Mouse (Mus musculus) limb, embryonic 10.5 days (tissue): Measurements from ENCODE around the gene Zfp629. TPM values are rescaled to one million over a fixed set of nuclear protein-coding genes. Genes with fewer than 3 reads are reported as not detected.
A peak's percentile ranks its signal among the peaks of the same experiment; 100 is the strongest.
"Not testable (repeated sequence)": the region's sequence is repeated elsewhere in the genome, so short reads cannot be mapped to it uniquely, and the experiment has no call there.

Experiments used
- DNase-seq: peaks from one replicate; pipeline ENCODE4 v3.0.0-alpha.2; 2017; ENCODE audit warnings: low spot score
- H3K27ac ChIP-seq: fragments of 300-500 bp; sonication (generic); 2 replicates; pipeline ENCODE4 v1.5.1; 2016; ENCODE audit warnings: mild to moderate bottlenecking
- H3K27me3 ChIP-seq: fragments of 300-500 bp; sonication (generic); 2 replicates; pipeline ENCODE4 v1.6.1; 2016; ENCODE audit warnings: low read depth, mild to moderate bottlenecking; ENCODE audit not compliant: poor library complexity, severe bottlenecking
- H3K36me3 ChIP-seq: fragments of 300-500 bp; sonication (generic); 2 replicates; pipeline ENCODE4 v1.6.1; 2016; ENCODE audit warnings: mild to moderate bottlenecking, moderate library complexity
- H3K4me1 ChIP-seq: fragments of 300-500 bp; sonication (generic); 2 replicates; pipeline ENCODE4 v1.6.1; 2016
- H3K4me3 ChIP-seq: fragments of 300-500 bp; sonication (generic); 2 replicates; pipeline ENCODE4 v1.5.1; 2016; ENCODE audit warnings: mild to moderate bottlenecking, moderate library complexity
- H3K9me3 ChIP-seq: fragments of 300-500 bp; sonication (generic); replicated peaks from 2 replicates; pipeline ENCODE4 v1.6.1; 2016; ENCODE audit warnings: mild to moderate bottlenecking
- WGBS: fragments of 180-500 bp; shearing (Covaris S2); methylation state at CpG from one replicate; pipeline ENCODE4 v1.1.7; 2016; 5-methylcytosine and 5-hydroxymethylcytosine counted together
- polyA plus RNA-seq: library from polyadenylated mRNA; unstranded; fragments of >200 nt; fragmentation: Nextera tagmentation; extraction: Ambion mirVana; gene quantifications from 2 replicates; pipeline ENCODE4 v1.2.1, GENCODE M21; 2016

Gene Zfp629
- polyA plus RNA-seq, 1 experiment from 2014 or later, result 32.9 TPM

DNA sequence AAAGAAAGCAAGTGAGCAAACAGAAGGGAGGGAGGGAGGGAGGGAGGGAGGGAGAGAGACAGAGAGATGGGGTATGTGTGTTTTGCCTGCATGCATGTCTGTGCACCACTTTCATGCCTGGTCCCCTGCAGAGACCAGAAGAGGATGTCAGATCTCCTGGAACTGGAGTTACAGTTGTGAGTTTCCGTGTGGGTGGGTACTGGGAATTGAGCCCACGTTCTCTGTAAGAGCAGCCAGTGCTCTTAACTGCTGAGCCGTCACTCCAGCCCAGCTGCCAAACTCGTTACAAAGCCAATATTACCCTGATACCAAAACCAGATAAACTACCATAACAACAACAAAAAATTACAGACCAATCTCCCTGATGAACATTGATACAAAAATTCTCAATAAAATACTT, 25.7 kb upstream of the Zfp629 start:
- H3K9me3 ChIP-seq, result no peaks in the 10 kb centered on the region
- no peaks in the 10 kb centered on the region for H3K36me3 ChIP-seq
- peaks cover 14% of the 10 kb centered on the region for H3K4me1 ChIP-seq
- DNase-seq, result no peak
- 69% methylated on average over 4 of the region's 4 CpGs for WGBS
- no peak overlapping the region for H3K4me3 ChIP-seq
- H3K27ac ChIP-seq, result no peak overlapping the region
- peaks cover 5% of the 10 kb centered on the region; the same call in 1 of the 2 replicates for H3K27me3 ChIP-seq

DNA sequence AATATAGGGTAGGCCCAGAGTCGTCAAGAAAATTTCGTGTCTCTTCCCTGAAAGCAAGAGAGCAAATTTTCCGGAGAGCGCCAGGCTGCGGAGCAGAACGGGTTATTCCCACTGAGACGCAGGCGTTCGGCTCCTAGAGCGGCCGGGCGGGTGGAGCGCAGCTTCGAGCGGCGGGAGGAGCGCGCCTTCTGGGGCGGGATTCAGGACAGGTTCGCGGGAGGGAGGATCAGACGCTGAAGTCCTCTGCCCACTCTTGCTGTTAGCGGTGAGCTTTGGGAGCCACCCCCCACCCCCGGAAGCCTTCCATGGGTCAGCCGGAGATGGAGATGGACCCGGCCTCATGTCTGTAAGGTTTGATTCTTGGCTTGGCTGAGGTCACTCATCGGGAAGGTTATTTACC, 21.4 kb upstream of the Zfp629 start:
- Histone ChIP-seq H3K36me3 (no peaks in the 10 kb centered on the region), H3K4me3 (peak overlapping the region; percentile 62), H3K4me1 (peaks cover 14% of the 10 kb centered on the region), H3K27me3 (peaks cover 9% of the 10 kb centered on the region; the same call in 1 of the 2 replicates), H3K9me3 (no peaks in the 10 kb centered on the region), H3K27ac (peak overlapping the region; percentile 77)
- peak; percentile 82 for DNase-seq
- under 1% methylated on average over 27 of the region's 27 CpGs for WGBS

DNA sequence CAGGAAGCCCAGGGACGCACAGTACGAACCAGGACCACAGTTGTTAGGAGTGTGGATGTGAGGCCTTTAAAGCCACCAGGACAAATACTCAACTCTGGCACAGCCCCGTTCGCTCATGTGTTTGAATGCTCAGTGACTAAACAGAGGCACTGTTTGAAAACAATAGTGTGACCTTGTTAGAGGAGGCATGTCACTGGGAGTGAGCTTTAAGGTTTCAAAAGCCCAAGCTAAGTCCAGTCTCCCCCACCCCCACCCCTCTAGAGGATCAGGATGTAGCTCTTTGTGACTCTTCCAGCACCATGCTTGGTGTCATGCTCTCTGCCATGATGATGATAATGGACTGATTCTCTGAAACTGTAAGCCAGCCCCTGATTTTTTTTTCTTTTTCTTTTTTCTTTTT, 15.8 kb upstream of the Zfp629 start:
- 94% methylated on average over 4 of the region's 4 CpGs for WGBS
- H3K27ac ChIP-seq, result no peak overlapping the region
- no peak for DNase-seq
- no peak overlapping the region for H3K4me3 ChIP-seq
- no peaks in the 10 kb centered on the region for H3K9me3 ChIP-seq
- H3K4me1 ChIP-seq, result peaks cover under 1% of the 10 kb centered on the region; the same call in 1 of the 2 replicates
- peaks cover 6% of the 10 kb centered on the region; the same call in 1 of the 2 replicates for H3K27me3 ChIP-seq
- H3K36me3 ChIP-seq, result no peaks in the 10 kb centered on the region

DNA sequence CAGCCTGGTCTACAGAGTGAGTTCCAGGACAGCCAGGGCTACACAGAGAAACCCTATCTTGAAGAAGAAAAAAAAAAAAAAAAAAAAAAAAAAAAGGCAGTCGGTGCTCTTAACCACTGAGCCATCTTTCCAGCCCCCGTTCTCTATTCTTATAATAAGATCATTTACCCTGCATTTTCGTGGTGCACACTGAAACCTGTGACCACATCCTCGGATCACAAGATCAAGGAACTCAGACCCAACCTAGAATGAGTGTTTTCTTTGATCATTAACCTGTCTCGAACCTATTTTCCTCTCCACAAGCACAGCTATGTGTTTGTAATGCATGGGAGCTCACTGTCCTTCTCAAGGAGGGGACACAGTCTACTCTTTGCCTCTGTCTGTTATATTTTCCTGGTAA, 13.0 kb upstream of the Zfp629 start:
- WGBS, result 85% methylated on average over 5 of the region's 5 CpGs
- Histone ChIP-seq H3K27me3 (no peaks in the 10 kb centered on the region), H3K4me3 (no peak overlapping the region)

DNA sequence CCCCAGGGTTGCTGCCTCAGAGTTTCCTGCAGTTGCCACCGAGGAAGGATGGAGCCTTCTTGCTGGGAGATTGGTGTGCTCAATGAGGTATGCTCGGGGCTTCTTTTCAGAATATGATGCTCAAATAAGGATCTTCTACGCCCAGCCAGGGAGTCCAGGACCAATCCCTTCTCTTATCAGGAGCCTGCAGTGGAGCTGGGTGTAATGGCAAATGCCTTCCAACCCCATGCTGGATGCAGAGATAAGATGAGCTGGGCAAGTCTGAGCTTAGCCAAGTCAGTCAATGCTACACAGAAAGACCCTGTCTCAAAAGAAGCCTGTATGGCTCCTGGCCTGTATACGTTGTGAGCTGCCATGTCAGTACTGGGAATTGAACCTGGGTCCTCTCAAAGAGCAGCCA, 10.9 kb upstream of the Zfp629 start:
- H3K27me3 ChIP-seq, result no peaks in the 10 kb centered on the region
- no peaks in the 10 kb centered on the region for H3K36me3 ChIP-seq
- H3K27ac ChIP-seq, result no peak overlapping the region
- WGBS, result 91% methylated on average over 4 of the region's 4 CpGs
- H3K4me1 ChIP-seq, result no peaks in the 10 kb centered on the region
- no peak for DNase-seq
- H3K9me3 ChIP-seq, result no peaks in the 10 kb centered on the region
- no peak overlapping the region for H3K4me3 ChIP-seq

More for the DNA sequence above, 13.0 kb upstream of the Zfp629 start:
- Histone ChIP-seq H3K27ac (no peak overlapping the region), H3K9me3 (no peaks in the 10 kb centered on the region), H3K36me3 (no peaks in the 10 kb centered on the region), H3K4me1 (no peaks in the 10 kb centered on the region)
- DNase-seq, result no peak

DNA sequence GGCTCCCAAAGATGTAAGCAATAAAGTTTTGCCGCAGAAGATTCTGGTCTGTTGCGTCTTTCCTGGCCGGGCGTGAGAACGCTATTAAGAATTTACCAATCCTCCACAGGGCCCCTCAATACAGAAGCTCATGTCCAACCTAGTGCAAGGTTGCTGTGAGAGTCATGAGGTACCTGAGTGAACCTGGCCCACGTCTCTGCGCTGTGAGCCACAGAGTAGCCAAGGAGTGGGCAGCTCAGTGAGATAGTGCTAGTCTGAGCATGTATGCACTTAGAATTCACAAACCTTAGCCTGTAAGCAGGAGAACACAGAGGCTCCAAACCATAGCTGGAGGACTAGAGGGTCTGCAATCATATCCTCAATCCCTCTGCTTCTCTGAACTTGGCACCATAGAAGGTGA, 10.4 kb upstream of the Zfp629 start:
- Histone ChIP-seq H3K4me3 (no peak overlapping the region), H3K27me3 (no peaks in the 10 kb centered on the region)
- WGBS, result 98% methylated on average over 7 of the region's 7 CpGs

DNA sequence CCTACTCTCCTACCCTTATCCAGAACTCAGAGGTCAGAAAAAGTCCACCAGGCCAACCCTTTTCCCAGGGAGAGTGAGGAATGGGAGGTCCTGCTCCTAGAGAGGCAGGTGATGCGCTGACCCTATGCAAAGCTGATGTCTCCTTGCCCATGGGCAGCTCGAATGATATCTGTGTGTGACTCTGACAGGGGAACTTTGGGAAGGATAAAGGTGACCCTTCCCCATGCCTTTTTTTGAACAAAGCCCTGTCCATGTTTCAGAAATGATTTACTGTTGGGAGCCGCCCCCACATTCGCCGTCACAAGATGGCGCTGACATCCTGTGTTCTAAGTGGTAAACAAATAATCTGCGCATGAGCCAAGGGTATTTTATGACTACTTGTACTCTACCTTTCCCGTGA, 2.8 kb upstream of the Zfp629 start:
- not testable (repeated sequence) for H3K27me3 ChIP-seq, DNase-seq, H3K36me3 ChIP-seq, H3K9me3 ChIP-seq, H3K4me3 ChIP-seq, H3K27ac ChIP-seq
- peaks cover 24% of the 10 kb centered on the region for H3K4me1 ChIP-seq
- 90% methylated on average over 7 of the region's 8 CpGs for WGBS

More for the DNA sequence above, 10.4 kb upstream of the Zfp629 start:
- Histone ChIP-seq H3K36me3 (no peaks in the 10 kb centered on the region), H3K4me1 (no peaks in the 10 kb centered on the region), H3K9me3 (no peaks in the 10 kb centered on the region), H3K27ac (no peak overlapping the region)
- DNase-seq, result no peak

DNA sequence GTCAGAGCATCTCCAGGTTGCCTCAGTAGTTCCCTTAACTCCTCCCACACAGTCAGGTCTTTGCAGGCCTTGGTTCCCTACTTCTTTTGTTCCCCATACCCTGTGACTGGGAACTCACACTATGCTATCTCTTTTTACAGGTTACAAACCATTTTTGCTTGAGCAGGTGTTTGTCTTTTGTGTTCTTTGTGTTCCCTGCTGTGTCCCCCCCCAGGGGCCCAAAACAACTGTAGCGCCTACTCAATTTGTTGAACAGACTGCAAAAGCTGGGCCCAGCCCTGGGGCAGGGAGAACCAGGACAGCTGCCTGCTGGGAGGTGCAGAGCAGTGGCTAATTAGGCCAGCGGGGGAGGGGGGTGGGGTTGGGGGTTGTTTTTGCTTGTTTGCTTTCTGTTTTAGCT, 2.4 kb upstream of the Zfp629 start:
- H3K36me3 ChIP-seq, result peaks cover 11% of the 10 kb centered on the region
- H3K27ac ChIP-seq, result no peak overlapping the region
- H3K27me3 ChIP-seq, result no peaks in the 10 kb centered on the region
- no peak overlapping the region for H3K4me3 ChIP-seq
- DNase-seq, result no peak
- H3K4me1 ChIP-seq, result peaks cover 27% of the 10 kb centered on the region
- WGBS, result 50% methylated on average over 2 of the region's 2 CpGs
- H3K9me3 ChIP-seq, result no peaks in the 10 kb centered on the region

DNA sequence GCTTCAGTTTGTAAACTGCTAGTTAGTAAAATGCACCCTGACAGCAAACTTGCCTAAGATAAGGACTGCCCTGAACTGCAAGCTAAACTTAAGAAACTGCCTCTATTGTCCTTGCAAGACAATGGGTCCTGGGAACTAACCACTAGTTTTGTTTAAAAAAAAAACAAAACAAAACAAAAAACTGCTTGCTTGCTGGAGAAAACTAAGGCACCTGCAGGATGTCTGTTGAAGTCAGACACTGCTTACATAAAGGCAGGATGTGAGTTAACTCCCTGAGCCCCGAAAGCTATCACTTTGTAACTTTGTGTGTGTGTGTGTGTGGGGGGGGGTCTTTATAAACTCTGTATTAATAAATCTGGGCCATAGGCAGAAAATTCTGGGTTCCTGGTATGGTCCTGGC, 1.3 kb upstream of the Zfp629 start:
- Histone ChIP-seq H3K36me3 (peaks cover 22% of the 10 kb centered on the region), H3K4me1 (peaks cover 27% of the 10 kb centered on the region), H3K4me3 (no peak overlapping the region), H3K27ac (no peak overlapping the region), H3K27me3 (no peaks in the 10 kb centered on the region), H3K9me3 (no peaks in the 10 kb centered on the region)
- WGBS, result 84% methylated on average over 1 of the region's 1 CpGs
- DNase-seq, result no peak

DNA sequence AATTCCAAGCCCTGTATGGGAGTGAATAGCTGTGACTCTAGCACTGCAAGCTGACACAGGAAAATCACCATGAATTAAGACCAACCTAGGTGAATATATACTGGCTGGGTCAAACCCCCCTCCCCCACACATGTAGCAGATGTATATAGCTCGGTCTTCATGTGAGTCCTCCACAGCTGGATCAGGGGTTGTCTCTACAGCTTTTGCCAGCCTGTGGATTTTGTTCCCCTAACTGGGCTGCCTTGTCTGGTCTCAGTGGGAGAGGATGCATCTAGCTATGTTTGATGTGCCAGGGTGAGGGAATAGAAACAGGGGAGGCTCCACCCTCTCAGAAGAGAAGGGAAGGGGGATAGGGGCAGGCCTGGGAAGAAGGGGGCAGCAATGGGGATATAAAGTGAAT, 739 bp upstream of the Zfp629 start:
- 88% methylated on average over 1 of the region's 1 CpGs for WGBS
- no peak overlapping the region for H3K4me3 ChIP-seq

DNA sequence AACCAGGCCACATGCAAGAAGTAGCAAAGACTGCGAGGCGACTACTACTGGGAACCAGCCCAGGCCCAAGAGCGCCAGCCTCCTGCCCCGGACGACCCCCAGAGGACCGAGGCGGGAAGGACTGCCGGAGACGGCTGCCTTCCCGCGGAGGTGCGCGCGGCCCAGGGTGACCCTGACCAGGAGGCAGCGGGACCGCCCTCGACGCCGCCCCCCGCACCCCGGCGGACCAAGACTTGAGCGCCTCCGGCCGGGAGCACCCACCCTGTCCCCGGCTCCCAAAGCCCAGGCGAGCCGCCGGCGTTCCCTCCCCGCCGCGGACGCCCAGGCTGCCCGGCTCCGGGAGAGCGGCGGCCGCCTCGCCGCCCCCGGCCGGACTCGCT, 1.1 kb downstream of the Zfp629 start:
- Histone ChIP-seq H3K36me3 (peaks cover 46% of the 10 kb centered on the region), H3K4me1 (peaks cover 27% of the 10 kb centered on the region), H3K9me3 (no peaks in the 10 kb centered on the region), H3K27me3 (no peaks in the 10 kb centered on the region), H3K4me3 (peak overlapping the region; percentile 98), H3K27ac (peak overlapping the region; percentile 96)
- peak; percentile 73 for DNase-seq
- WGBS, result under 1% methylated on average over 42 of the region's 44 CpGs

More for the DNA sequence above, 739 bp upstream of the Zfp629 start:
- Histone ChIP-seq H3K36me3 (peaks cover 27% of the 10 kb centered on the region), H3K27me3 (no peaks in the 10 kb centered on the region), H3K4me1 (peaks cover 27% of the 10 kb centered on the region), H3K9me3 (no peaks in the 10 kb centered on the region), H3K27ac (no peak overlapping the region)
- no peak for DNase-seq

DNA sequence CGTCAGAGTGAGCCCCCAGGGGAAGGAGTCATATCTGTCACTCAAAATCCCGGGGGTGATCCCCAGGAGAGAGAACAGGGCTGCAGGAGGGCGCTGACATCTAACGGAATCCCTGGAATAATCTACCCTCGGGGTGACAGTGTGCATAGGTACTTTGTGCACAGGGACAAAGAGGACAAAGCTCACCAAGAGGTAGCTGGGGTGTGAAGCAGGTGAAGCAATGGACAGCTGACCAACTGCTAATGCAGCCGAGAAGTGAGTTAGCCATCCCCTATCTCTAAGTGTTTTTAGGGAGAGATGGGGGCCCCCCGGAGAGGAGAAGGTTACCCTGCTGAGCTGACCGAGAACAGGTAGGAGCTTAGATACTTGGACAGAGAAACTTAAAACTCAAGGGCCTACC, 1.5 kb downstream of the Zfp629 start:
- Histone ChIP-seq H3K4me3 (peak overlapping the region; percentile 98), H3K4me1 (peaks cover 27% of the 10 kb centered on the region), H3K27me3 (no peaks in the 10 kb centered on the region), H3K36me3 (peaks cover 50% of the 10 kb centered on the region), H3K27ac (peak overlapping the region; percentile 96), H3K9me3 (no peaks in the 10 kb centered on the region)
- WGBS, result 32% methylated on average over 8 of the region's 8 CpGs
- DNase-seq, result no peak

DNA sequence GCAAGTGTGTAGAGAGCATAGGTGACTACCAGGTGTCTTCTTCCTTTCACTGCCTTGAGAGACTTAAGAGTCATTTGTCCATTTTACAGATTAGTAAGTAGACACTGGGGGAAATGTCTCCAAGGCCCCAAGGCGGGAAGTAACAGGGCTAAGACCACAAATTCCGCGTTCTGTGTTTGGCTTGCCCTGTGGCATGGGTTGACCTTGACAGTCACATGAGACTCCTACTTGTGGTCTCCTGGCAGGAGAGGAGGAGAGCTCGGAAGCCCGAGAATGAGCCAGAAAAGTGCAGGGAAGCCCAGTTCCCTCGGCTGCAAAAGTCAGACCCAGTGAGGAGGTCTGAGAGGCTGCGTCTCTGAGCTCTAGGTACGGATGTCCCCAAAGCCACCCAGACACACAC, 2.1 kb downstream of the Zfp629 start:
- Histone ChIP-seq H3K27ac (no peak overlapping the region), H3K9me3 (no peaks in the 10 kb centered on the region), H3K27me3 (no peaks in the 10 kb centered on the region), H3K4me3 (peak overlapping the region; percentile 98), H3K36me3 (peaks cover 56% of the 10 kb centered on the region), H3K4me1 (peaks cover 27% of the 10 kb centered on the region)
- 88% methylated on average over 8 of the region's 8 CpGs for WGBS
- DNase-seq, result no peak

DNA sequence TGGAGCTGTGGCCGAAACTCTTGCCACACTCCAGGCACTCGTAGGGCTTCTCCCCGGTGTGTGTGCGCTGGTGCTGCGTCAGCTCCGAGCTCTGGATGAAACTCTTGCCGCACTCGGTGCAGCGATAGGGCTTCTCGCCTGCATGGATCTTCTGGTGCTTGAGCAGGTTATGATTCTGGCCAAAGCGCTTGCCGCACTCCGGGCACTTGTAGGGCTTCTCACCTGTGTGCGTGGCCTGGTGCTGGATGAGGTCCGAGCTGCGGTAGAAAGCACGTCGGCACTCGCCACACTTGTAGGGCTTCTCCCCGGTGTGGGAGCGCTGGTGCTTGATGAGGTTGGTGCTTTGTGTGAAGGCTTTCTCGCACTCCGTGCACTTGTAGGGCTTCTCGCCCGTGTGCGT, 4.0 kb downstream of the Zfp629 start:
- Histone ChIP-seq H3K4me3 (no peak overlapping the region), H3K27me3 (no peaks in the 10 kb centered on the region), H3K27ac (no peak overlapping the region), H3K9me3 (no peaks in the 10 kb centered on the region), H3K36me3 (peaks cover 73% of the 10 kb centered on the region), H3K4me1 (peaks cover 20% of the 10 kb centered on the region)
- no peak for DNase-seq
- WGBS, result 96% methylated on average over 26 of the region's 26 CpGs
